In genomic region chr1:165709629-165710256, GRCm38 (mm10) we compare ENCODE assay signal across 8 mouse cellular contexts. TPM values are rescaled to one million over a fixed set of nuclear protein-coding genes. Genes with fewer than 3 reads are reported as not detected.
DNase-seq lines count a peak whose midpoint lies in the region; ATAC-seq lines count a peak whose summit lies in the region.

Gene Rcsd1, minus strand, starts transcription at chr1:165709757.

- no peak within 1 kb of the TSS for H3K4me3 ChIP-seq in forebrain, embryonic 15.5 days
- no peak within 1 kb of the TSS for H3K4me3 ChIP-seq in hindbrain, embryonic 16.5 days (ENCODE audit: low read length)
- H3K4me3 ChIP-seq in midbrain, embryonic 13.5 days (replicated peaks) = no peak within 1 kb of the TSS

- no peaks in the 10 kb centered on the region for H3K36me3 ChIP-seq in forebrain, embryonic 15.5 days
- H3K36me3 ChIP-seq in hindbrain, embryonic 16.5 days (ENCODE audit: control insufficient read depth, insufficient read depth, low read length) = no peaks in the 10 kb centered on the region
- H3K36me3 ChIP-seq in midbrain, embryonic 13.5 days = no peaks in the 10 kb centered on the region

- peaks cover 13% of the 10 kb centered on the region; the same call in 1 of the 2 replicates for H3K27me3 ChIP-seq in forebrain, embryonic 15.5 days
- peaks cover 3% of the 10 kb centered on the region; the same call in 1 of the 2 replicates for H3K27me3 ChIP-seq in hindbrain, embryonic 16.5 days (replicated peaks; ENCODE audit: control insufficient read depth, insufficient read depth, low read length)
- H3K27me3 ChIP-seq in midbrain, embryonic 13.5 days = peaks cover 54% of the 10 kb centered on the region

- WGBS in forebrain, embryonic 15.5 days = 59% methylated on average over 5 of the region's 5 CpGs
- WGBS in hindbrain, embryonic 16.5 days = 60% methylated on average over 5 of the region's 5 CpGs
- WGBS in midbrain, embryonic 13.5 days = 61% methylated on average over 5 of the region's 5 CpGs

- H3K4me1 ChIP-seq in forebrain, embryonic 15.5 days = peaks cover 14% of the 10 kb centered on the region
- H3K4me1 ChIP-seq in hindbrain, embryonic 16.5 days (ENCODE audit: control insufficient read depth, insufficient read depth, low read depth, low read length) = peaks cover 4% of the 10 kb centered on the region; the same call in 1 of the 2 replicates
- H3K4me1 ChIP-seq in midbrain, embryonic 13.5 days (replicated peaks) = peaks cover 13% of the 10 kb centered on the region

- no peak for ATAC-seq in forebrain, embryonic 15.5 days (replicated peaks)
- no peak for ATAC-seq in hindbrain, embryonic 16.5 days
- ATAC-seq in midbrain, embryonic 13.5 days = no peak

- H3K4me2 ChIP-seq in forebrain, embryonic 15.5 days (replicated peaks) = peak within 1 kb of the TSS; percentile 100; the same call in 1 of the 2 replicates
- H3K4me2 ChIP-seq in hindbrain, embryonic 16.5 days (ENCODE audit: low read length) = peak within 1 kb of the TSS; percentile 98
- peak within 1 kb of the TSS; percentile 98 for H3K4me2 ChIP-seq in midbrain, embryonic 13.5 days (replicated peaks)

- peak; percentile 43 for DNase-seq in 416B (ENCODE audit: low read depth)
- peak; percentile 46 to 69 for DNase-seq in CD8-positive naive resting alpha-beta T cell, adult 2 months (ENCODE audit: low read depth in 2 of 2, low spot score in 2 of 2)
- no peak for DNase-seq in testis, postnatal 10 days (ENCODE audit: low spot score)
- no peak for DNase-seq in frontal cortex, postnatal 36 days (ENCODE audit: low spot score in 2 of 2)
- no peak for DNase-seq in left cerebral cortex, adult 9 months (ENCODE audit: low spot score in 2 of 2)

- no peak within 1 kb of the TSS for H3K27ac ChIP-seq in forebrain, embryonic 15.5 days (replicated peaks)
- no peak within 1 kb of the TSS for H3K27ac ChIP-seq in hindbrain, embryonic 16.5 days (ENCODE audit: low read depth, low read length)
- no peak within 1 kb of the TSS for H3K27ac ChIP-seq in midbrain, embryonic 13.5 days

- no peak within 1 kb of the TSS for H3K9ac ChIP-seq in forebrain, embryonic 15.5 days (replicated peaks)
- no peak within 1 kb of the TSS for H3K9ac ChIP-seq in hindbrain, embryonic 16.5 days (ENCODE audit: low read depth, low read length)
- no peak within 1 kb of the TSS for H3K9ac ChIP-seq in midbrain, embryonic 13.5 days (replicated peaks)

- no peaks in the 10 kb centered on the region for H3K9me3 ChIP-seq in forebrain, embryonic 15.5 days
- no peaks in the 10 kb centered on the region for H3K9me3 ChIP-seq in hindbrain, embryonic 16.5 days (ENCODE audit: control insufficient read depth, low read length)
- H3K9me3 ChIP-seq in midbrain, embryonic 13.5 days = no peaks in the 10 kb centered on the region

RNA-seq across cellular contexts. Expression of gene Rcsd1, which starts in this region (rescaled TPM):
- polyA plus RNA-seq in forebrain, embryonic 15.5 days (2015; fragmentation: Nextera tagmentation; extraction: Ambion mirVana) = 7.0 and 8.0 TPM in 2 replicates
- polyA plus RNA-seq in hindbrain, embryonic 16.5 days (2015; fragmentation: Nextera tagmentation; extraction: Ambion mirVana) = 9.5 and 12.5 TPM in 2 replicates
- 8.0 and 8.3 TPM in 2 replicates for polyA plus RNA-seq in midbrain, embryonic 13.5 days (2015; fragmentation: Nextera tagmentation; extraction: Ambion mirVana)

Comparison
In these comparisons a context has a peak if more than half of its experiments do, and no peak if none do; other contexts are left out.
1. DNase-seq: peak in 416B (single experiment) and CD8-positive naive resting alpha-beta T cell, adult 2 months (2 of 2); none in testis, postnatal 10 days (single experiment), frontal cortex, postnatal 36 days (0 of 2) and left cerebral cortex, adult 9 months (0 of 2).
2. Peak in every context shown above with its lines, with median percentiles within 50 percentile points of each other: H3K4me2 ChIP-seq.